Mouse (Mus musculus): ENCODE data around the gene Treml4. TPM values are rescaled to one million over a fixed set of nuclear protein-coding genes. Genes with fewer than 3 reads are reported as not detected.

The Treml4 gene
- polyA plus RNA-seq, 1 experiment = not detected

- no peak overlapping the region for H3K4me2 ChIP-seq (ENCODE audit: low read depth)
Observed at GRCm38 (mm10) chr17:48287276-48287675, 23.2 kb downstream of the Treml4 start.

GRCm38 (mm10) chr17:48293500-48294194, 29.6 kb downstream of the Treml4 start:
- H3K36me3 ChIP-seq (ENCODE audit: control insufficient read depth, insufficient read depth) = no peaks in the 10 kb centered on the region
- H3K4me3 ChIP-seq = no peak overlapping the region
- no peak overlapping the region for H3ac ChIP-seq (ENCODE audit: control insufficient read depth, insufficient read length)
- no peaks in the 10 kb centered on the region for H3K27me3 ChIP-seq (ENCODE audit: control insufficient read depth, insufficient read depth, insufficient read length)
- no peaks in the 10 kb centered on the region for H3K79me2 ChIP-seq (ENCODE audit: control insufficient read depth, insufficient read depth)
- TF ChIP-seq POLR2AphosphoS2 (IDR thresholded peaks at IDR 0.05; ENCODE audit: insufficient read length, low read depth) (no peak), REST (IDR thresholded peaks at IDR 0.05; ENCODE audit: insufficient read depth, insufficient read length) (no peak), TCF12 (IDR thresholded peaks at IDR 0.05; ENCODE audit: insufficient read depth, poor library complexity, severe bottlenecking) (no peak)
- H3K4me2 ChIP-seq (ENCODE audit: low read depth) = no peak overlapping the region

More at GRCm38 (mm10) chr17:48287276-48287675, 23.2 kb downstream of the Treml4 start:
- Histone ChIP-seq H3K4me3 (no peak overlapping the region), H3K36me3 (ENCODE audit: control insufficient read depth, insufficient read depth) (no peaks in the 10 kb centered on the region), H3K27me3 (ENCODE audit: control insufficient read depth, insufficient read depth, insufficient read length) (no peaks in the 10 kb centered on the region), H3ac (ENCODE audit: control insufficient read depth, insufficient read length) (no peak overlapping the region), H3K79me2 (ENCODE audit: control insufficient read depth, insufficient read depth) (no peaks in the 10 kb centered on the region)
- TF ChIP-seq SRF (IDR thresholded peaks at IDR 0.05; ENCODE audit: control insufficient read depth, insufficient read length, low read depth) (no peak), MYOD1 (IDR thresholded peaks at IDR 0.05; ENCODE audit: control insufficient read depth in 1 of 3, insufficient read length in 2 of 3, low read depth in 2 of 3) (no peak), E2F4 (IDR thresholded peaks at IDR 0.05; ENCODE audit: insufficient read depth) (no peak)

GRCm38 (mm10) chr17:48299203-48299602, 35.1 kb downstream of the Treml4 start, which contains the start of gene Treml2:
Gene Treml2 (plus strand): TSS chr17:48299498.
- H3K79me2 ChIP-seq (ENCODE audit: control insufficient read depth, insufficient read depth) = no peaks in the 10 kb centered on the region
- no peak within 1 kb of the TSS for H3K4me2 ChIP-seq (ENCODE audit: low read depth)
- TF ChIP-seq SRF (IDR thresholded peaks at IDR 0.05; ENCODE audit: control insufficient read depth, insufficient read length, low read depth) (no peak), POLR2A (IDR thresholded peaks at IDR 0.05; ENCODE audit: insufficient read length, low read depth) (no peak), MAX (IDR thresholded peaks at IDR 0.05; ENCODE audit: low read depth) (no peak), REST (IDR thresholded peaks at IDR 0.05; ENCODE audit: insufficient read depth, insufficient read length) (no peak), MYOG (IDR thresholded peaks at IDR 0.05; ENCODE audit: control insufficient read depth in 1 of 3, insufficient read depth in 1 of 3, insufficient read length in 2 of 3, low read depth in 2 of 3) (no peak), E2F4 (IDR thresholded peaks at IDR 0.05; ENCODE audit: insufficient read depth) (no peak), TCF3 (IDR thresholded peaks at IDR 0.05; ENCODE audit: insufficient read length, low read depth) (no peak), MYOD1 (IDR thresholded peaks at IDR 0.05; ENCODE audit: control insufficient read depth in 1 of 3, insufficient read length in 2 of 3, low read depth in 2 of 3) (no peak), USF1 (IDR thresholded peaks at IDR 0.05; ENCODE audit: low read depth) (no peak), CEBPB (IDR thresholded peaks at IDR 0.05; ENCODE audit: insufficient read depth, poor library complexity, severe bottlenecking) (no peak), TCF12 (IDR thresholded peaks at IDR 0.05; ENCODE audit: insufficient read depth, poor library complexity, severe bottlenecking) (no peak), POLR2AphosphoS2 (IDR thresholded peaks at IDR 0.05; ENCODE audit: insufficient read length, low read depth) (no peak)
- H3K27me3 ChIP-seq (ENCODE audit: control insufficient read depth, insufficient read depth, insufficient read length) = no peaks in the 10 kb centered on the region
- no peaks in the 10 kb centered on the region for H3K36me3 ChIP-seq (ENCODE audit: control insufficient read depth, insufficient read depth)
- H3K4me3 ChIP-seq = no peak within 1 kb of the TSS
- H3ac ChIP-seq (ENCODE audit: control insufficient read depth, insufficient read length) = no peak within 1 kb of the TSS

- H3K27me3 ChIP-seq (ENCODE audit: control insufficient read depth, insufficient read depth, insufficient read length) = no peaks in the 10 kb centered on the region
- H3ac ChIP-seq (ENCODE audit: control insufficient read depth, insufficient read length) = no peak overlapping the region
- no peaks in the 10 kb centered on the region for H3K36me3 ChIP-seq (ENCODE audit: control insufficient read depth, insufficient read depth)
- H3K79me2 ChIP-seq (ENCODE audit: control insufficient read depth, insufficient read depth) = no peaks in the 10 kb centered on the region
- H3K4me2 ChIP-seq (ENCODE audit: low read depth) = no peak overlapping the region
- H3K4me3 ChIP-seq = no peak overlapping the region
- no peak for TF ChIP-seq POLR2AphosphoS2 (IDR thresholded peaks at IDR 0.05; ENCODE audit: insufficient read length, low read depth)
- TF ChIP-seq REST (IDR thresholded peaks at IDR 0.05; ENCODE audit: insufficient read depth, insufficient read length) = no peak
- TF ChIP-seq POLR2A (IDR thresholded peaks at IDR 0.05; ENCODE audit: insufficient read length, low read depth) = no peak
- no peak for TF ChIP-seq E2F4 (IDR thresholded peaks at IDR 0.05; ENCODE audit: insufficient read depth)
Observed at GRCm38 (mm10) chr17:48299756-48300155, 35.7 kb downstream of the Treml4 start.

GRCm38 (mm10) chr17:48300199-48300598, 36.1 kb downstream of the Treml4 start:
- TF ChIP-seq TCF3 (IDR thresholded peaks at IDR 0.05; ENCODE audit: insufficient read length, low read depth) (no peak), E2F4 (IDR thresholded peaks at IDR 0.05; ENCODE audit: insufficient read depth) (no peak), CEBPB (IDR thresholded peaks at IDR 0.05; ENCODE audit: insufficient read depth, poor library complexity, severe bottlenecking) (no peak), POLR2A (IDR thresholded peaks at IDR 0.05; ENCODE audit: insufficient read length, low read depth) (no peak)
- no peak overlapping the region for H3K4me2 ChIP-seq (ENCODE audit: low read depth)

More at GRCm38 (mm10) chr17:48300199-48300598, 36.1 kb downstream of the Treml4 start:
- H3ac ChIP-seq (ENCODE audit: control insufficient read depth, insufficient read length) = no peak overlapping the region
- no peaks in the 10 kb centered on the region for H3K36me3 ChIP-seq (ENCODE audit: control insufficient read depth, insufficient read depth)
- H3K27me3 ChIP-seq (ENCODE audit: control insufficient read depth, insufficient read depth, insufficient read length) = no peaks in the 10 kb centered on the region
- no peaks in the 10 kb centered on the region for H3K79me2 ChIP-seq (ENCODE audit: control insufficient read depth, insufficient read depth)
- H3K4me3 ChIP-seq = no peak overlapping the region
